Mouse (Mus musculus): ENCODE results near the gene Ddb1. TPM values are rescaled to one million over a fixed set of nuclear protein-coding genes. Genes with fewer than 3 reads are reported as not detected.

The Ddb1 gene
- polyA plus RNA-seq, 1 experiment from 2014 or later: 364 TPM

GRCm38 (mm10) chr19:10564278-10564677 lies 40.8 kb upstream of the Ddb1 start:
- no peak overlapping the region for H3K4me3 ChIP-seq (ENCODE audit: low read length)
- no peak overlapping the region for H3K4me2 ChIP-seq (ENCODE audit: low read depth, low read length)
- no peaks in the 10 kb centered on the region for H3K27me3 ChIP-seq (ENCODE audit: control insufficient read depth, insufficient read depth, low read depth, low read length)
- no peaks in the 10 kb centered on the region for H3K36me3 ChIP-seq (ENCODE audit: control insufficient read depth, insufficient read depth, low read length)
- no peak overlapping the region for H3K9ac ChIP-seq (ENCODE audit: low read length)
- WGBS: 75% methylated on average over 6 of the region's 6 CpGs
- no peaks in the 10 kb centered on the region; the same call in 1 of the 2 replicates for H3K4me1 ChIP-seq (replicated peaks; ENCODE audit: control insufficient read depth, insufficient read depth, low read length)
- ATAC-seq (ENCODE audit: low read depth): no peak
- H3K27ac ChIP-seq (ENCODE audit: low read length): no peak overlapping the region
- no peaks in the 10 kb centered on the region for H3K9me3 ChIP-seq (ENCODE audit: control insufficient read depth, low read length)

GRCm38 (mm10) chr19:10565217-10565616 lies 39.9 kb upstream of the Ddb1 start:
- no peak for ATAC-seq (ENCODE audit: low read depth)

GRCm38 (mm10) chr19:10569627-10570026 lies 35.5 kb upstream of the Ddb1 start:
- no peaks in the 10 kb centered on the region for H3K9me3 ChIP-seq (ENCODE audit: control insufficient read depth, low read length)
- no peak overlapping the region for H3K4me3 ChIP-seq (ENCODE audit: low read length)
- H3K27me3 ChIP-seq (ENCODE audit: control insufficient read depth, insufficient read depth, low read depth, low read length): no peaks in the 10 kb centered on the region
- no peak overlapping the region for H3K4me2 ChIP-seq (ENCODE audit: low read depth, low read length)
- H3K36me3 ChIP-seq (ENCODE audit: control insufficient read depth, insufficient read depth, low read length): peaks cover 20% of the 10 kb centered on the region
- no peaks in the 10 kb centered on the region for H3K4me1 ChIP-seq (replicated peaks; ENCODE audit: control insufficient read depth, insufficient read depth, low read length)
- 93% methylated on average over 6 of the region's 6 CpGs for WGBS
- no peak overlapping the region for H3K27ac ChIP-seq (ENCODE audit: low read length)
- ATAC-seq (ENCODE audit: low read depth): no peak
- H3K9ac ChIP-seq (ENCODE audit: low read length): no peak overlapping the region

More at GRCm38 (mm10) chr19:10565217-10565616, 39.9 kb upstream of the Ddb1 start:
- H3K4me1 ChIP-seq (replicated peaks; ENCODE audit: control insufficient read depth, insufficient read depth, low read length): no peaks in the 10 kb centered on the region; the same call in 1 of the 2 replicates
- no peak overlapping the region for H3K4me2 ChIP-seq (ENCODE audit: low read depth, low read length)
- WGBS: 50% methylated on average over 4 of the region's 4 CpGs
- H3K9me3 ChIP-seq (ENCODE audit: control insufficient read depth, low read length): no peaks in the 10 kb centered on the region
- no peaks in the 10 kb centered on the region for H3K36me3 ChIP-seq (ENCODE audit: control insufficient read depth, insufficient read depth, low read length)
- H3K27ac ChIP-seq (ENCODE audit: low read length): no peak overlapping the region
- no peak overlapping the region for H3K9ac ChIP-seq (ENCODE audit: low read length)
- no peaks in the 10 kb centered on the region for H3K27me3 ChIP-seq (ENCODE audit: control insufficient read depth, insufficient read depth, low read depth, low read length)
- H3K4me3 ChIP-seq (ENCODE audit: low read length): no peak overlapping the region

GRCm38 (mm10) chr19:10576690-10577561 lies 28.2 kb upstream of the Ddb1 start, which contains the start of the genes Cyb561a3 and Tmem138:
Cyb561a3 (plus strand) TSS chr19:10577172.
Tmem138 (minus strand) TSS chr19:10577362.
- under 1% methylated on average over 44 of the region's 44 CpGs for WGBS
- peaks cover 14% of the 10 kb centered on the region for H3K4me1 ChIP-seq (replicated peaks; ENCODE audit: control insufficient read depth, insufficient read depth, low read length)
- H3K27ac ChIP-seq (ENCODE audit: low read length): peak within 1 kb of the TSS; percentile 91
- peaks cover 20% of the 10 kb centered on the region for H3K36me3 ChIP-seq (ENCODE audit: control insufficient read depth, insufficient read depth, low read length)
- ATAC-seq (ENCODE audit: low read depth): peak; percentile 97
- H3K4me3 ChIP-seq (ENCODE audit: low read length): peak within 1 kb of the TSS; percentile 60
- H3K9me3 ChIP-seq (ENCODE audit: control insufficient read depth, low read length): no peaks in the 10 kb centered on the region
- no peaks in the 10 kb centered on the region for H3K27me3 ChIP-seq (ENCODE audit: control insufficient read depth, insufficient read depth, low read depth, low read length)
- H3K9ac ChIP-seq (ENCODE audit: low read length): peak within 1 kb of the TSS; percentile 74
- peak within 1 kb of the TSS; percentile 76 for H3K4me2 ChIP-seq (ENCODE audit: low read depth, low read length)

GRCm38 (mm10) chr19:10580102-10580501 lies 25.0 kb upstream of the Ddb1 start:
- Histone ChIP-seq H3K27ac (ENCODE audit: low read length) (no peak overlapping the region), H3K4me3 (ENCODE audit: low read length) (no peak overlapping the region), H3K9me3 (ENCODE audit: control insufficient read depth, low read length) (no peaks in the 10 kb centered on the region), H3K4me1 (replicated peaks; ENCODE audit: control insufficient read depth, insufficient read depth, low read length) (peaks cover 14% of the 10 kb centered on the region), H3K27me3 (ENCODE audit: control insufficient read depth, insufficient read depth, low read depth, low read length) (no peaks in the 10 kb centered on the region), H3K36me3 (ENCODE audit: control insufficient read depth, insufficient read depth, low read length) (peaks cover 3% of the 10 kb centered on the region; the same call in 1 of the 2 replicates), H3K9ac (ENCODE audit: low read length) (no peak overlapping the region), H3K4me2 (ENCODE audit: low read depth, low read length) (no peak overlapping the region)
- no peak for ATAC-seq (ENCODE audit: low read depth)
- WGBS: 71% methylated on average over 3 of the region's 3 CpGs

GRCm38 (mm10) chr19:10580761-10581160 lies 24.4 kb upstream of the Ddb1 start:
- no peak for ATAC-seq (ENCODE audit: low read depth)
- H3K9me3 ChIP-seq (ENCODE audit: control insufficient read depth, low read length): no peaks in the 10 kb centered on the region
- no peak overlapping the region for H3K9ac ChIP-seq (ENCODE audit: low read length)
- 79% methylated on average over 3 of the region's 3 CpGs for WGBS
- peaks cover 2% of the 10 kb centered on the region; the same call in 1 of the 2 replicates for H3K36me3 ChIP-seq (ENCODE audit: control insufficient read depth, insufficient read depth, low read length)
- H3K4me2 ChIP-seq (ENCODE audit: low read depth, low read length): no peak overlapping the region
- H3K4me3 ChIP-seq (ENCODE audit: low read length): no peak overlapping the region
- H3K27me3 ChIP-seq (ENCODE audit: control insufficient read depth, insufficient read depth, low read depth, low read length): no peaks in the 10 kb centered on the region
- H3K27ac ChIP-seq (ENCODE audit: low read length): no peak overlapping the region
- H3K4me1 ChIP-seq (replicated peaks; ENCODE audit: control insufficient read depth, insufficient read depth, low read length): peaks cover 14% of the 10 kb centered on the region

- H3K9me3 ChIP-seq (ENCODE audit: control insufficient read depth, low read length): no peaks in the 10 kb centered on the region
- WGBS: 75% methylated on average over 6 of the region's 6 CpGs
Measured at GRCm38 (mm10) chr19:10581984-10582383, 23.1 kb upstream of the Ddb1 start.

GRCm38 (mm10) chr19:10583550-10584146 lies 21.5 kb upstream of the Ddb1 start:
- peaks cover 4% of the 10 kb centered on the region; the same call in 1 of the 2 replicates for H3K36me3 ChIP-seq (ENCODE audit: control insufficient read depth, insufficient read depth, low read length)
- peaks cover 2% of the 10 kb centered on the region; the same call in 1 of the 2 replicates for H3K4me1 ChIP-seq (replicated peaks; ENCODE audit: control insufficient read depth, insufficient read depth, low read length)
- no peaks in the 10 kb centered on the region for H3K27me3 ChIP-seq (ENCODE audit: control insufficient read depth, insufficient read depth, low read depth, low read length)
- no peak overlapping the region for H3K4me3 ChIP-seq (ENCODE audit: low read length)
- WGBS: 51% methylated on average over 7 of the region's 7 CpGs
- no peaks in the 10 kb centered on the region for H3K9me3 ChIP-seq (ENCODE audit: control insufficient read depth, low read length)
- no peak overlapping the region for H3K27ac ChIP-seq (ENCODE audit: low read length)
- no peak for ATAC-seq (ENCODE audit: low read depth)
- H3K4me2 ChIP-seq (ENCODE audit: low read depth, low read length): no peak overlapping the region
- H3K9ac ChIP-seq (ENCODE audit: low read length): no peak overlapping the region

More at GRCm38 (mm10) chr19:10581984-10582383, 23.1 kb upstream of the Ddb1 start:
- Histone ChIP-seq H3K27me3 (ENCODE audit: control insufficient read depth, insufficient read depth, low read depth, low read length) (no peaks in the 10 kb centered on the region), H3K4me1 (replicated peaks; ENCODE audit: control insufficient read depth, insufficient read depth, low read length) (peaks cover 9% of the 10 kb centered on the region), H3K9ac (ENCODE audit: low read length) (no peak overlapping the region), H3K27ac (ENCODE audit: low read length) (no peak overlapping the region), H3K36me3 (ENCODE audit: control insufficient read depth, insufficient read depth, low read length) (peaks cover 2% of the 10 kb centered on the region; the same call in 1 of the 2 replicates), H3K4me2 (ENCODE audit: low read depth, low read length) (no peak overlapping the region), H3K4me3 (ENCODE audit: low read length) (no peak overlapping the region)
- no peak for ATAC-seq (ENCODE audit: low read depth)

- Histone ChIP-seq H3K4me2 (ENCODE audit: low read depth, low read length) (no peak overlapping the region), H3K9ac (ENCODE audit: low read length) (no peak overlapping the region), H3K27me3 (ENCODE audit: control insufficient read depth, insufficient read depth, low read depth, low read length) (no peaks in the 10 kb centered on the region), H3K36me3 (ENCODE audit: control insufficient read depth, insufficient read depth, low read length) (peaks cover 4% of the 10 kb centered on the region; the same call in 1 of the 2 replicates), H3K9me3 (ENCODE audit: control insufficient read depth, low read length) (no peaks in the 10 kb centered on the region), H3K4me3 (ENCODE audit: low read length) (no peak overlapping the region), H3K4me1 (replicated peaks; ENCODE audit: control insufficient read depth, insufficient read depth, low read length) (no peaks in the 10 kb centered on the region), H3K27ac (ENCODE audit: low read length) (no peak overlapping the region)
- 83% methylated on average over 8 of the region's 8 CpGs for WGBS
- ATAC-seq (ENCODE audit: low read depth): no peak
Measured at GRCm38 (mm10) chr19:10585112-10585511, 20.0 kb upstream of the Ddb1 start.
